Mouse (Mus musculus) lung, embryonic 16.5 days (tissue): Measurements from ENCODE around the gene Exosc6. TPM values are rescaled to one million over a fixed set of nuclear protein-coding genes. Genes with fewer than 3 reads are reported as not detected.
"Not testable (repeated sequence)": the region's sequence is repeated elsewhere in the genome, so short reads cannot be mapped to it uniquely, and the experiment has no call there.

ENCODE experiments used
- ATAC-seq: fragments of 200-750 bp; cut with Nextera tagmentation; 2 replicates; pipeline ENCODE4 v1.8.0; 2017; ENCODE audit warnings: low read depth, mild to moderate bottlenecking, moderate library complexity
- H3K27ac ChIP-seq: fragments of 300-500 bp; sonication (generic); 2 replicates; pipeline ENCODE4 v1.5.1; 2014; ENCODE audit warnings: mild to moderate bottlenecking, control low read depth, low read length
- H3K27me3 ChIP-seq: fragments of 300-500 bp; sonication (generic); 2 replicates; pipeline ENCODE4 v1.6.1; 2014; ENCODE audit warnings: low read depth, low read length, mixed read lengths; ENCODE audit not compliant: control insufficient read depth, insufficient read depth
- H3K36me3 ChIP-seq: fragments of 300-500 bp; sonication (generic); 2 replicates; pipeline ENCODE4 v1.6.1; 2014; ENCODE audit warnings: low read length; ENCODE audit not compliant: control insufficient read depth, insufficient read depth
- H3K4me1 ChIP-seq: fragments of 300-500 bp; sonication (generic); replicated peaks from 2 replicates; pipeline ENCODE4 v1.6.1; 2014; ENCODE audit warnings: low read length, mixed read lengths; ENCODE audit not compliant: control insufficient read depth, insufficient read depth
- H3K4me2 ChIP-seq: fragments of 300-500 bp; sonication (generic); 2 replicates; pipeline ENCODE4 v1.6.1; 2014; ENCODE audit warnings: low read depth, low read length, control low read depth
- H3K4me3 ChIP-seq: fragments of 300-500 bp; sonication (generic); 2 replicates; pipeline ENCODE4 v1.5.1; 2014; ENCODE audit warnings: mild to moderate bottlenecking, low read length, control low read depth
- H3K9ac ChIP-seq: fragments of 300-500 bp; sonication (generic); 2 replicates; pipeline ENCODE4 v1.6.1; 2014; ENCODE audit warnings: low read length, control low read depth
- H3K9me3 ChIP-seq: fragments of 300-500 bp; sonication (generic); 2 replicates; pipeline ENCODE4 v1.6.1; 2016; ENCODE audit warnings: low read length; ENCODE audit not compliant: control insufficient read depth
- WGBS: fragments of 180-500 bp; shearing (Covaris S2); extraction: QIAGEN DNeasy Blood & Tissue Kit; methylation state at CpG from one replicate; pipeline ENCODE4 v1.1.7; 2014; 5-methylcytosine and 5-hydroxymethylcytosine counted together
- polyA plus RNA-seq: library from polyadenylated mRNA; unstranded; fragments of >200 nt; fragmentation: Nextera tagmentation; extraction: Ambion mirVana; gene quantifications from 2 replicates; pipeline ENCODE4 v1.2.1, GENCODE M21; 2015

Gene Exosc6
- polyA plus RNA-seq = 2.1 and 5.4 TPM in 2 replicates

DNA sequence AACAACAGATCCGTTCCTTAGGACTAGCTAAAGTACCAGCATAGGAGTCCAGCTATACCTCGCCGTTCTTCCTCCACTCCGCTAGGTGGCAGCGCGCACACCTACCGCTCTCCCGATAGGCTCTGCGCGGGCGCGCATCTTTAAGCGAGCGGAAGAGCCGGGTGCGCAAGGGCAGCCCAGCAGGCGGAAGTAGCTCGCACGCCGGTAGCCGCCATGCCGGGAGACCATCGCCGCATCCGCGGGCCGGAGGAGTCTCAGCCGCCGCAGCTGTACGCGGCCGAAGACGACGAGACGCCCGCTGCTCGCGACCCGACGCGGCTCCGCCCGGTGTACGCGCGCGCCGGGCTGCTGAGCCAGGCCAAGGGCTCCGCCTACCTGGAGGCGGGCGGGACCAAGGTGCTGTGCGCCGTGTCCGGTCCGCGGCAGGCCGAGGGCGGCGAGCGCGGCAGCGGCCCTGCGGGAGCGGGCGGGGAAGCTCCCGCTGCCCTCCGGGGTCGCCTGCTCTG lies at the start of gene Exosc6:
Gene Exosc6 (plus strand): TSS at position 182 of the 506 bp plus-strand sequence.
- Histone ChIP-seq H3K27me3 (no peaks in the 10 kb centered on the region), H3K4me2 (peak within 1 kb of the TSS; percentile 97), H3K9me3 (no peaks in the 10 kb centered on the region), H3K36me3 (peaks cover 38% of the 10 kb centered on the region), H3K4me3 (peak within 1 kb of the TSS; percentile 95), H3K27ac (peak within 1 kb of the TSS; percentile 82), H3K4me1 (peaks cover 15% of the 10 kb centered on the region), H3K9ac (peak within 1 kb of the TSS; percentile 91)
- under 1% methylated on average over 53 of the region's 68 CpGs for WGBS
- ATAC-seq = peak; percentile 95

DNA sequence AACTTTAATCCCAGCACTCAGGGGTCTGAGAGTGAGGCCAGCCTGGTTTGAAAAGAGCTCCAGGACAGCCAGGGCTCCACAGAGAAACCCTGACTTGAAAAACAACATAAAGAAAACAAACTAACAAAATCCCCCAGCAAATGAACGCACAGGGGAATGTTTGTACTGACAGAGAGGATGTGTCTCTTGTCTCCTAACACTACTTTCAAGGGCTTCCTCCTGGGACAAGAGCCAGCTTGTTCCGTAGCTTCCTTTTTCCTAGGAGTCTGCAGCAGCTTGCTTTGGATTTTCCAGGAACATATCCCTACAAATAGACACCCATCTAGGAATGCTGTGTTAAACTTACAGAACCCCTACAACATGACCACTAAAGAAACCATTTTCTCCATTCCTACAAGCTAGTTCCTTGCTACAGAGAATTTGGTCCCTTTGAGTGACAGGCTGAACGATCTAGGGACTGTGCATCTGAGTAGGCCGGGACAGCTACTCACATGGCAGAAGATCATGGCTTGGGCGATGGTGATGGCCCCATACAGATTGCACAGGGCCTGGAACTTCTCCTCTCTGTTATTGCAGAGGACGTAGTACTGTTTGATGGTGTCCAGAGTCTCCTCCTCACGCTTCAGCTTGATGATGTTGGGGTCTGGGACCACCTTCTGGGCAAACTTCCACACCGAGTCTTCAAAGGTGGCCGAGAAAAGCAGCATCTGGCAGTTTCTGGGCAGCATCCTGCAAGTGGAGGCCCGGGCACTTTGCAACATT lies 45.7 kb upstream of the Exosc6 start:
- ATAC-seq = peak; percentile 88
- H3K27me3 ChIP-seq, H3K4me3 ChIP-seq, H3K4me1 ChIP-seq, H3K9ac ChIP-seq, H3K4me2 ChIP-seq, H3K9me3 ChIP-seq: not testable (repeated sequence)
- Histone ChIP-seq H3K36me3 (peaks cover 14% of the 10 kb centered on the region), H3K27ac (0 out of 2 replicates have a peak overlapping the region, but pooled peaks have one; percentile 31)
- WGBS = 61% methylated on average over 8 of the region's 10 CpGs

DNA sequence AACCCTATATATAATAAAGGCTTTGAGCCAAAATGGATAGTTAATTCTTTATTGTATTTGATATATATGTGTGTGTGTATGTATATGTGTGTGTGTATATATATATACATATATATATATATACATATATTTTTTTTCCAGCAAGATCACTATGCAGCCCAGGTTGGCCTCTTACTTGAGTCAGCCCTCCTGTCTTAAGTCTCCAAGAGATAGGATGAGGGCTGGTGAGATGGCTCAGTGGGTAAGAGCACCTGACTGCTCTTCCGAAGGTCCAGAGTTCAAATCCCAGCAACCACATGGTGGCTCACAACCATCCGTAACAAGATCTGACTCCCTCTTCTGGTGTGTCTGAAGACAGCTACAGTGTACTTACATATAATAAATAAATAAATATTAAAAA lies 29.5 kb upstream of the Exosc6 start:
- H3K27ac ChIP-seq, H3K9ac ChIP-seq, H3K27me3 ChIP-seq, ATAC-seq, H3K9me3 ChIP-seq, H3K4me3 ChIP-seq, H3K4me1 ChIP-seq, H3K36me3 ChIP-seq, H3K4me2 ChIP-seq: not testable (repeated sequence)
- 100% methylated on average over 1 of the region's 2 CpGs for WGBS

DNA sequence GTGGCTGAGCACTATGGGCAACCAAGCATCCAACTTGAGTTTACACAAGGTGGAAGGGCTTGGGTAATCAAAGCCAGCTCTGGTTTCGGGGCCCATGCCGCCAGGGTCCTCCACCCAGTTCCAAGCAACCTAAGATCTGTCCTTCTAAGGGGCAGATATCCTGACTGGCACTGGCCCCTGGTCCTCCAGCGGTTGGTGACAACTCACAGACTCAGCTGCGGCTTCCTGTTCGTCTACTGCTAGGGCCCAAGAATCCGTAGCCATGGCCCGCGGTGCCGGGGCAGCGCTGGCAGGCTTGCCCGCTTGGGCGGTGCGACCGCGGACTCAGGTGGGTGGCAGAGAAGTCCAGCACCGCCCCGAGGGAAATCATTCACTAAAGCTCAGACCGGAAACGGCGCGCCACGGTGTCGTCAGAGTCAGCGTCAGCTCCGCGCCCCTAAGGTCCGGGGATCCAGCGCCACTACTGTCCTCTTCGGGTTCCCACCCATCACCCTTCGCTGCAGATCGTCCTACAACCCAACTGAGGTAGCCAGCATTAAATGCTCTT lies 28.7 kb upstream of the Exosc6 start:
- peaks cover 5% of the 10 kb centered on the region for H3K4me1 ChIP-seq
- H3K36me3 ChIP-seq = no peaks in the 10 kb centered on the region
- peak overlapping the region; percentile 90 for H3K9ac ChIP-seq
- H3K27ac ChIP-seq = peak overlapping the region; percentile 85
- no peaks in the 10 kb centered on the region; the same call in 1 of the 2 replicates for H3K27me3 ChIP-seq
- peak; percentile 99 for ATAC-seq
- H3K4me2 ChIP-seq = peak overlapping the region; percentile 88
- peak overlapping the region; percentile 90 for H3K4me3 ChIP-seq
- under 1% methylated on average over 31 of the region's 31 CpGs for WGBS
- H3K9me3 ChIP-seq = no peaks in the 10 kb centered on the region

DNA sequence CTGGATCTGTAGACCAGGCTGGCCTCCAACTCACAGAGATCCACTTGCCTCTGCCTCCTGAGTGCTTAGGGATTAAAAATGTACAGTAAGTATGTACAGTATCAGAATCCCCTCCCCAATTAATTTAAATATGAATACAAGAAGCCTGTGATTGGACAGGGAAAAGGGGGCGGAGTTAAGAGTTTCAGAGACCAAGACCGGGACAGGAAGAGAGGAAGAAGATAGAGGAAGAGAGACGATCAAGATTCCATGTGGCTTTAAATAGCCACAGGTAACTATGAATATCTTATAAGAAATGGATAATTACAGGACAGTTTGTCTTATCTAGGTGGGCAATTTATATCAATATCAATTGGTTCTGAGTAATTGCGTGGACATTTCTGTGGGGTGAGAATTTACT lies 26.6 kb upstream of the Exosc6 start:
- 45% methylated on average over 4 of the region's 4 CpGs for WGBS
- no peak for ATAC-seq
- no peak overlapping the region for H3K27ac ChIP-seq
- no peaks in the 10 kb centered on the region for H3K9me3 ChIP-seq
- no peaks in the 10 kb centered on the region for H3K36me3 ChIP-seq
- no peak overlapping the region for H3K4me2 ChIP-seq
- peaks cover 6% of the 10 kb centered on the region for H3K4me1 ChIP-seq
- H3K27me3 ChIP-seq = no peaks in the 10 kb centered on the region; the same call in 1 of the 2 replicates
- H3K9ac ChIP-seq = no peak overlapping the region
- H3K4me3 ChIP-seq = no peak overlapping the region

DNA sequence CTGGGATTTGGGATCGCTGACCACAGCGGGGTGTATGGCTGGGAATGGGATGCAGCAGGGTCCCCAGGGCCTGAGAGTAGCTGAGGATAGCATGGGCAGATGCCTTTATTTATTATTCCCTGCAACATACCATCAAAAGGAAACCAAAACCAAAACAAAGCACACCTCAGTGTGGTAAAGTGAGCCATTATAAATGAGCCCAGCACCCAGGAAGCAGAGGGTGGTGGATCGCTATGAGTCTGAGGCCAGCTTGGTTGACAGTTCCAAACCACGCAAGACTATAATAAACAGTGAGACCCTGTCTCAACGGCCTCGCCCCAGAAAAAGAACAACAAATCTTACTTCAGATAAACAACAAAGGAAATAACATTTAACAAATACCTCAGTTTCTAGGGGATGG lies 26.1 kb upstream of the Exosc6 start:
- no peak overlapping the region for H3K4me2 ChIP-seq
- WGBS = 74% methylated on average over 6 of the region's 6 CpGs
- no peak overlapping the region for H3K9ac ChIP-seq
- no peak overlapping the region for H3K4me3 ChIP-seq
- peaks cover 11% of the 10 kb centered on the region for H3K4me1 ChIP-seq
- H3K27ac ChIP-seq = no peak overlapping the region
- no peak for ATAC-seq
- H3K36me3 ChIP-seq = no peaks in the 10 kb centered on the region
- no peaks in the 10 kb centered on the region; the same call in 1 of the 2 replicates for H3K27me3 ChIP-seq
- no peaks in the 10 kb centered on the region for H3K9me3 ChIP-seq

DNA sequence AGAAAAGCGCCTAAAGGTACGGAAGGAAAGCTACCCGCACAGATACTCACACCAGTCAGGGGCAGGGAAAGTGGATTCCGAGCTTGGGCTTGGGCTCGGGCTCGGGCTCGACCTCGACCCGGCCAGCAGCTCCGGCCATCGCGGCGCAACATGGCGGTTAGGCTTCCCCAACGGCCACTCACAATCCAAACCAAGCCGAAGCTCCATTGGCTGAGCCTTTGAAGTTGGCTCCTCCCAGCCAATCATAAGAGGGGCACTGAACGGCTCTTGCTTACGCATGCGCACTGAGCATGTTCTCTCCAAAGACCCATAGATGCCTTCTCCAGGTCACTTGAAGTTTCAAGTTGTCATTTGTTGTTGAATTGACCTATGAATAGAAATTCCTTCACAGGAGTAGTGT lies 24.6 kb upstream of the Exosc6 start, which contains the start of gene Ddx19b:
Gene Ddx19b (minus strand): TSS at position 180 of the 400 bp plus-strand sequence.
- Histone ChIP-seq H3K27ac (no peak within 1 kb of the TSS), H3K27me3 (no peaks in the 10 kb centered on the region; the same call in 1 of the 2 replicates), H3K9ac (no peak within 1 kb of the TSS), H3K36me3 (no peaks in the 10 kb centered on the region), H3K4me3 (no peak within 1 kb of the TSS), H3K9me3 (no peaks in the 10 kb centered on the region), H3K4me1 (peaks cover 14% of the 10 kb centered on the region), H3K4me2 (no peak within 1 kb of the TSS)
- no peak for ATAC-seq
- 94% methylated on average over 19 of the region's 19 CpGs for WGBS

DNA sequence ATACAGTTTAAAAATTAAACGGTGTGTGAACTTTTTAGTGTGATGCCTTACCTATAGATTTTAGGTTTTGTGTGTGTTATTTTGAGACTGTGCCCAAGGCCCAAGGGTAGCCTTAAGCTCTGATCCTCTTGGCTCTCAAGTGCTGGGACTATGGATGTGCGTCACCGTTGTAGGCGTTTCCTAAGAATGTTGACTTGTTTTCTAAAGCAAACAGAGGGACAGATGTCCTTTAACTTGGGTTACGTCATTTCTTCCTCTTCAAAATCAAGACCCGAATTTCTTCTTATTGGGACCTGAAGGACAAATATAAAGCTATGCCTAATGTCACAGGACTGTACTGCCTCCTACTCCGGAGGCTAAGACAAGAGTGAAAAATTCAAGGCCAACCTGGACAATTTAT lies 23.2 kb upstream of the Exosc6 start, which contains the start of gene Aars:
Gene Aars (plus strand): TSS at position 229 of the 400 bp plus-strand sequence.
- peak within 1 kb of the TSS; percentile 61 for H3K4me3 ChIP-seq
- ATAC-seq = no peak
- no peaks in the 10 kb centered on the region; the same call in 1 of the 2 replicates for H3K27me3 ChIP-seq
- peak within 1 kb of the TSS; percentile 60 for H3K27ac ChIP-seq
- H3K9ac ChIP-seq = peak within 1 kb of the TSS; percentile 67
- H3K4me2 ChIP-seq = peak within 1 kb of the TSS; percentile 52
- whole genome bisulfite sequencing = 92% methylated on average over 7 of the region's 7 CpGs
- H3K4me1 ChIP-seq = peaks cover 14% of the 10 kb centered on the region
- H3K9me3 ChIP-seq = no peaks in the 10 kb centered on the region
- peaks cover 8% of the 10 kb centered on the region for H3K36me3 ChIP-seq
